Mouse (Mus musculus) kidney, embryonic 14.5 days (tissue): ENCODE measurements around the gene Fam213b. TPM values are rescaled to one million over a fixed set of nuclear protein-coding genes. Genes with fewer than 3 reads are reported as not detected.

Experiments used
- ATAC-seq: fragments of 200-750 bp; cut with Nextera tagmentation; 2 replicates; pipeline ENCODE4 v1.8.0; 2017; ENCODE audit warnings: moderate number of reproducible peaks, mild to moderate bottlenecking, moderate TSS enrichment, moderate library complexity; ENCODE audit not compliant: low FRiP score, low TSS enrichment
- H3K27ac ChIP-seq: fragments of 300-500 bp; sonication (generic); 2 replicates; pipeline ENCODE4 v1.5.1; 2014; ENCODE audit warnings: low read depth, mild to moderate bottlenecking, low read length, moderate library complexity, mixed read lengths
- H3K27me3 ChIP-seq: fragments of 300-500 bp; sonication (generic); 2 replicates; pipeline ENCODE4 v1.6.1; 2014; ENCODE audit warnings: mild to moderate bottlenecking, low read length; ENCODE audit not compliant: control insufficient read depth, insufficient read depth
- H3K36me3 ChIP-seq: fragments of 300-500 bp; sonication (generic); 2 replicates; pipeline ENCODE4 v1.6.1; 2014; ENCODE audit warnings: low read length, mixed read lengths; ENCODE audit not compliant: control insufficient read depth, insufficient read depth
- H3K4me1 ChIP-seq: fragments of 300-500 bp; sonication (generic); 2 replicates; pipeline ENCODE4 v1.6.1; 2014; ENCODE audit warnings: low read length, mixed read lengths; ENCODE audit not compliant: control insufficient read depth, insufficient read depth
- H3K4me2 ChIP-seq: fragments of 300-500 bp; sonication (generic); replicated peaks from 2 replicates; pipeline ENCODE4 v1.6.1; 2014; ENCODE audit warnings: low read depth, mild to moderate bottlenecking, low read length
- H3K4me3 ChIP-seq: fragments of 300-500 bp; sonication (generic); 2 replicates; pipeline ENCODE4 v1.5.1; 2014; ENCODE audit warnings: mild to moderate bottlenecking, low read length
- H3K9ac ChIP-seq: fragments of 300-500 bp; sonication (generic); 2 replicates; pipeline ENCODE4 v1.6.1; 2014; ENCODE audit warnings: low read depth, mild to moderate bottlenecking, low read length, moderate library complexity
- H3K9me3 ChIP-seq: fragments of 300-500 bp; sonication (generic); 2 replicates; pipeline ENCODE4 v1.6.1; 2016; ENCODE audit warnings: low read length; ENCODE audit not compliant: control insufficient read depth
- WGBS: fragments of 180-500 bp; shearing (Covaris S2); extraction: QIAGEN DNeasy Blood & Tissue Kit; methylation state at CpG from one replicate; pipeline ENCODE4 v1.1.7; 2014; 5-methylcytosine and 5-hydroxymethylcytosine counted together
- polyA plus RNA-seq: library from polyadenylated mRNA; unstranded; fragments of >200 nt; fragmentation: Nextera tagmentation; extraction: Ambion mirVana; gene quantifications from 2 replicates; pipeline ENCODE4 v1.2.1, GENCODE M21; 2014

Fam213b gene
- polyA plus RNA-seq, 1 experiment from 2014 or later: 39.1 TPM

DNA sequence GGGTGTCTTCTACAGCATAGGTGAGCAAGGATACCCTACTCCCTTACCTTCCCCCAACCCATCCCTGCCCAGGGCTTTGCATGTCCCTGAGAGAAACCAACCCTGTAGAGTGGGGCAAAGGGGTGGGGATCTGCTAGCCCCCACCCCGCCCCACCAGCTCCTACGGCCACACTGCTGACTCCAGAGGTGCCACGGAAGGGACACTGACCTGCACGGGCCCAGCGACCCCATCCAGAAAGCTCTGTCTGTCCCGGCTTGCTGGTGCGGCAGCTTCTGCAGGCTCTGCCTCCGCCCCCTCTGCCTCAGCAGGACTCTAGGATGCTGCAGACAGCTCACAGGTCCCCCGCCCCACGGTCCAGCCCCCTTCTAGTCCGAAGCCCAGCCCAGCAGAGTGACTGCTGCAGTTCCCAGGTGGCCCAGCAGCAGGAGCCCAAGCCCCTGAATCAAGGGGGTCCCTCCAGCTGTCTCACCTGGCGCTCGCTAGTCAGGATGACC, 27.1 kb downstream of the Fam213b start:
- Histone ChIP-seq H3K36me3 (no peaks in the 10 kb centered on the region), H3K4me2 (no peak overlapping the region; the same call in 1 of the 2 replicates), H3K9me3 (no peaks in the 10 kb centered on the region), H3K27me3 (peaks cover 3% of the 10 kb centered on the region; the same call in 1 of the 2 replicates), H3K4me1 (no peaks in the 10 kb centered on the region), H3K27ac (no peak overlapping the region), H3K4me3 (no peak overlapping the region), H3K9ac (peak overlapping the region; percentile 34; the same call in 1 of the 2 replicates)
- WGBS: 2% methylated on average over 13 of the region's 13 CpGs
- ATAC-seq: peak; percentile 77

DNA sequence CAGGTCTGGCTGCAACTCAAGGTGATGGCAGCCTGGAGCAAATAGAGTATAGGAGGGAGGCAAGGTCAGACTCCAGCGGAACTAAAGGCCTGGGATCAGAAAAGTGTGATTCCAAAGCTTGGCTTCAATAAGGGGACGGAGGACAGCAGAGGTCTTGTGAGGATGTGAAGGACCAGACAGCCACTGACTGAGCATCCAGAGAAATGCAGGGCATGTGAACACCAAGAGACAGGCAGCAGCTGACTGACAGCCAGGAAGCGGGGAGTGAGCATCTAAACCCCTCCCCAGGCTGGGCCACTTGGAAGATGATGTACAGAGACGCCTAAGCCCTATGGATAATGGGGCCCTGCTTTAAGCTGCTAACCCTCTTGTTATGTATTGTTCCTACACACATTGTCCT, 28.2 kb downstream of the Fam213b start:
- no peak overlapping the region for H3K4me3 ChIP-seq
- no peak overlapping the region for H3K4me2 ChIP-seq
- H3K4me1 ChIP-seq: no peaks in the 10 kb centered on the region
- H3K27ac ChIP-seq: no peak overlapping the region
- ATAC-seq: no peak
- 84% methylated on average over 4 of the region's 4 CpGs for WGBS
- H3K27me3 ChIP-seq: peaks cover 3% of the 10 kb centered on the region; the same call in 1 of the 2 replicates
- no peaks in the 10 kb centered on the region for H3K36me3 ChIP-seq
- no peaks in the 10 kb centered on the region for H3K9me3 ChIP-seq
- no peak overlapping the region for H3K9ac ChIP-seq

DNA sequence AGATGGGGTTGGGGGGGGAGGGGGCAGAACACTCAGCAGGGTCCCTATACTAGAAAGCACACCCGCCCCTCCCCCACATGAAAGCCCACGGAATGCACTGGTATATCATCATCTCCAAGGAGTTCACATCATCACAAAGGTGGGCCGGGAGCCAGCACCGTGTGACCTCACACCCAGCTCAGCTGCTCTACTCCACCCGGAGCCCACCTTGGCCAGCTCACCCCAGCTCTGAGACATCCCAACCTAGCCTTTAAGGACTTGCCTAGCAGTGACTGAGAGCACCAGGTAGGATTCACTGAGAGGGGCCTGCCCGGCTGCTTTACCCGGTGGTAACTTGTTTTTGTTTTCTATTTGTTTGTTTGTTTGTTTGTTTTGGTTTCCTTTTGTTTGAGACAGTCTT, 29.5 kb downstream of the Fam213b start, which contains the start of gene Mmel1:
Gene Mmel1 (plus strand): TSS at position 146 of the 400 bp plus-strand sequence.
- no peaks in the 10 kb centered on the region for H3K9me3 ChIP-seq

DNA sequence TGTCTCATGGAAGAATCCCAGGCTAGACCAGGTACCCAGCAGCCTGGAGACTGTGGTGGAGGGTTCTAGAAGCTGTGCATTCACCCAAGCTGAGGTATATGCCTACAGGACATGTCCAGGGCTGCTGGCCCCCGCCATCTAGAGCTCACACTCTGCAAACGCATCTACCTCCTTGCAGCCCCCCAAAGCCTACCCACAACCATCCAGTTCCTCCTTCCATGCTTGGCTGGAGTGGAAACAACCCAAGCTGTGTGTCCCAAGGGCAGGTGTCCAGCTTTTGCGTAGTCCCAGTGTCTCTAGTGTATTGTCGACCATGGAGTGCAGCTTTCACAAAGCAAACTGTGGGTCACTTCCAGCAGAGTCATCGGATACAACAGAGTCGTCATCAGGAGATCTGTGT, 31.7 kb downstream of the Fam213b start:
- H3K27ac ChIP-seq: no peak overlapping the region
- no peak for ATAC-seq
- WGBS: 83% methylated on average over 6 of the region's 6 CpGs

More for the DNA sequence above, 29.5 kb downstream of the Fam213b start, which contains the start of gene Mmel1:
- Histone ChIP-seq H3K9ac (no peak within 1 kb of the TSS), H3K4me1 (no peaks in the 10 kb centered on the region), H3K27ac (no peak within 1 kb of the TSS), H3K4me3 (no peak within 1 kb of the TSS), H3K4me2 (no peak within 1 kb of the TSS), H3K36me3 (no peaks in the 10 kb centered on the region), H3K27me3 (peaks cover 3% of the 10 kb centered on the region; the same call in 1 of the 2 replicates)
- WGBS: 87% methylated on average over 7 of the region's 7 CpGs
- no peak for ATAC-seq

DNA sequence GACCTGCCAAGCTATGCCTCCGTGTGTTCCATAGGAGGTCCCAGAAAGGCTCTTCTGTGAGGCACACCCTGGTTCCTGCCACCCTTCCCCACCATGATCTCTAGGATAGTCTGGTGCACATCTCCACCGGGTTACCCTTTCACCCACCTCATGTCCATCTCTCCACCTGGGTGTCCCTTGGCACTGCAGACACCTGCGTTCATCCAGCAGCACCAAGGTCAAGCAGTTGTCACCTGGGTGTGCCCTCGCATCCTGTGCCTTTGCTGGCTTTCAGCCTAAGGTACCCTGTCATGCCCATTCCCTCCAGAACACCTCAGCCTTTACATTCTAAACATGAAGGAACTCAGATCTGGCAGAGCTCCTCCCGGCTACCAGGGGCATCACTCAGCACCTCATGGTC, 32.5 kb downstream of the Fam213b start:
- WGBS: 87% methylated on average over 5 of the region's 5 CpGs
- Histone ChIP-seq H3K9me3 (no peaks in the 10 kb centered on the region), H3K27ac (no peak overlapping the region), H3K4me3 (no peak overlapping the region), H3K27me3 (peaks cover 3% of the 10 kb centered on the region; the same call in 1 of the 2 replicates), H3K9ac (no peak overlapping the region), H3K36me3 (no peaks in the 10 kb centered on the region), H3K4me1 (no peaks in the 10 kb centered on the region), H3K4me2 (no peak overlapping the region)
- no peak for ATAC-seq

More for the DNA sequence above, 31.7 kb downstream of the Fam213b start:
- Histone ChIP-seq H3K9me3 (no peaks in the 10 kb centered on the region), H3K36me3 (no peaks in the 10 kb centered on the region), H3K4me2 (no peak overlapping the region), H3K27me3 (peaks cover 3% of the 10 kb centered on the region; the same call in 1 of the 2 replicates), H3K4me3 (no peak overlapping the region), H3K9ac (no peak overlapping the region), H3K4me1 (no peaks in the 10 kb centered on the region)

DNA sequence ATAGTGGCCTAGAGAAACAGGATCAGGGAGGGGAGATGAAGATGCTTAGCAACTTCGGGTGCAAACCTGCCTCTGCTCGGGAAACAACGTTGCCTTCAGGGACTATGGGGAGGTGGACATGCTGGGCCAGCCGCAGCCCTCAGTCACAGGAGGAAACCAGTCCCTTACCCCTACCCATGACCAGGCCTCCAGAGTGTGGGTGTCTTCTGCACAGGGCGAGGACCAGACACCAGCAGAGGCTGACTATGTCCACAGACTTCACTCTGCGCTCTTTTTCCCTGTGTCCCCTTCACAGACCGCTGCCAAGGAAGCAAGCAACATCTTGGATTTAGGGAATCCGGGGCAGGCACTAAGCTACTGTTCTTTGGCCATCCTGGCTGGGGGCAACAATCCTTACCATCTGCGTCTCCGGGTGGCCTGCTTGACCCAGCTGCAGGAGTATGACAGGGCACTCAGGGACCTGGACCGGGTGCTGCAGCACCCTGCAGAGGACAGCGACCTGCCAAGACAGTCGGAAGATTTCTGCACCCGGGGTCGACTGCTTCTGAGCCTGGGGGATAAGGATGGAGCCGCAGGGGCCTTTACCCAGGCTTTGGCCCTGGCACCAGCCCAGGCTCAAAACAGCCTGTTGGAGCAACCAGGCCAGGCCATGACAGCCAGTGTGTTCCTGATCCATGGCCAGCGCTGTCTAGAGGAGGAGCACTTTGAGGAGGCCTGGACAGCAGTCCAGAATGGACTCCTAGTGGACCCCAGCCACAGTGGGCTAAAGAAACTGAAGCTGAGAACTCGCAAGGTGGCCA, 33.8 kb downstream of the Fam213b start:
- Histone ChIP-seq H3K9me3 (no peaks in the 10 kb centered on the region), H3K27ac (peak overlapping the region; percentile 78; the same call in 1 of the 2 replicates), H3K9ac (peak overlapping the region; percentile 40), H3K4me1 (no peaks in the 10 kb centered on the region), H3K4me3 (no peak overlapping the region), H3K36me3 (no peaks in the 10 kb centered on the region), H3K4me2 (no peak overlapping the region; the same call in 1 of the 2 replicates), H3K27me3 (no peaks in the 10 kb centered on the region; the same call in 1 of the 2 replicates)
- WGBS: 79% methylated on average over 18 of the region's 18 CpGs
- ATAC-seq: no peak

DNA sequence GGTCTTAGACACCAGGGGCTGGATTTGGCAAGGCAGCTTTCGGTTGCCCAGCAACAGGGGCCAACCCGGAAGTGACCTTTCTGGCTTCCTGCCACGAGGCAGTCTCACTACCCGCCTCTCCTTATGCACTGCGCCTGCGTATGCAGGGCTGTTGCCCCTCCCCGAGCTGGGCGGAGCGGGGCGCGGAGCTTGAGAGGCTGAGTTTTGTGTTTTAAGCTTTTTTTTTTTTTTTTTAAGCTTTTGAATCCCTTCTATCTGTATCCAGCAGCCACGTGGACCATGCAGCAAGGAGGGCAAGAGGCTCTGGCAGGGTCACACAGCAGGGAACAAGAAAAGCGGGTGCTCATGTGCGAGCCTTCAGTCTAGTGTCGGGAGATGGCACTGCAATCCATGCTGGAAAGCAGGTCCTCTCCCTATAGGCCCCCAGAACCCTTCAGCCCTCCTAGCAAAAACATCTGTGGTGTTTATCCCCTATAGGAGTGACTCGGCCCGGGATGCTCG, 34.6 kb downstream of the Fam213b start:
- under 1% methylated on average over 18 of the region's 18 CpGs for WGBS
- H3K27ac ChIP-seq: peak overlapping the region; percentile 78; the same call in 1 of the 2 replicates

DNA sequence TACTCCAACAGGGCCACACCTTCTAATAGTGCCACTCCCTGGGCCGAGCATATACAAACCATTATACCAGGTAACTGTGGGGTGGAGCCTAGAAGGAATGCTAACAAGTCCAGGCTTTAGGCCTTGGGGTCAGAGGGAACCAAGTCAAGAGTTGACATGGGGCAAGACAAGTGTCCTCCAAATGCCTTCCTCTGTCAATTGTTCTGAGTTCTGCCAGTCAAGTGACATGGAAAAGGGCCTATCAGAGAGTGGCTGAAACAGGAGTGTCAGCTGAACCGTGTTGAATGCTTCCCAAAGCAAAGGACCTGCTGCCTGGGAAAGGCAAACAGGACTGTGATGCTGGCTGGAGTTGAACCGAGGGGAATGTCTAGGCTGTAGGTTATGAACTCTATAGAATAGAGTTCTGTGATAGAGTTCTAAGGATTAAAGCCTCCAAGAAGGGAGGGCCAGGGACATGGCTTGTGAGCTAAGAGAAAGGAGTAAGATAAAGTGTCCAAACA, 35.4 kb downstream of the Fam213b start:
- Histone ChIP-seq H3K27me3 (no peaks in the 10 kb centered on the region; the same call in 1 of the 2 replicates), H3K4me2 (peak overlapping the region; percentile 43; the same call in 1 of the 2 replicates), H3K4me1 (no peaks in the 10 kb centered on the region), H3K9ac (no peak overlapping the region), H3K9me3 (no peaks in the 10 kb centered on the region), H3K36me3 (no peaks in the 10 kb centered on the region), H3K4me3 (no peak overlapping the region), H3K27ac (no peak overlapping the region)
- no peak for ATAC-seq
- WGBS: 83% methylated on average over 3 of the region's 3 CpGs

More for the DNA sequence above, 34.6 kb downstream of the Fam213b start:
- Histone ChIP-seq H3K4me3 (peak overlapping the region; percentile 26; the same call in 1 of the 2 replicates), H3K4me2 (peak overlapping the region; percentile 43), H3K9me3 (no peaks in the 10 kb centered on the region), H3K4me1 (no peaks in the 10 kb centered on the region), H3K36me3 (no peaks in the 10 kb centered on the region), H3K9ac (peak overlapping the region; percentile 40; the same call in 1 of the 2 replicates), H3K27me3 (no peaks in the 10 kb centered on the region; the same call in 1 of the 2 replicates)
- ATAC-seq: peak; percentile 91
